Mouse (Mus musculus): ENCODE results near the gene Gba. TPM values are rescaled to one million over a fixed set of nuclear protein-coding genes. Genes with fewer than 3 reads are reported as not detected.
"Not testable (repeated sequence)": the region's sequence is repeated elsewhere in the genome, so short reads cannot be mapped to it uniquely, and the experiment has no call there.

Gene Gba
- 26.1 and 26.2 TPM in 2 replicates for polyA plus RNA-seq (2015; fragmentation: Nextera tagmentation; extraction: Ambion mirVana)

DNA sequence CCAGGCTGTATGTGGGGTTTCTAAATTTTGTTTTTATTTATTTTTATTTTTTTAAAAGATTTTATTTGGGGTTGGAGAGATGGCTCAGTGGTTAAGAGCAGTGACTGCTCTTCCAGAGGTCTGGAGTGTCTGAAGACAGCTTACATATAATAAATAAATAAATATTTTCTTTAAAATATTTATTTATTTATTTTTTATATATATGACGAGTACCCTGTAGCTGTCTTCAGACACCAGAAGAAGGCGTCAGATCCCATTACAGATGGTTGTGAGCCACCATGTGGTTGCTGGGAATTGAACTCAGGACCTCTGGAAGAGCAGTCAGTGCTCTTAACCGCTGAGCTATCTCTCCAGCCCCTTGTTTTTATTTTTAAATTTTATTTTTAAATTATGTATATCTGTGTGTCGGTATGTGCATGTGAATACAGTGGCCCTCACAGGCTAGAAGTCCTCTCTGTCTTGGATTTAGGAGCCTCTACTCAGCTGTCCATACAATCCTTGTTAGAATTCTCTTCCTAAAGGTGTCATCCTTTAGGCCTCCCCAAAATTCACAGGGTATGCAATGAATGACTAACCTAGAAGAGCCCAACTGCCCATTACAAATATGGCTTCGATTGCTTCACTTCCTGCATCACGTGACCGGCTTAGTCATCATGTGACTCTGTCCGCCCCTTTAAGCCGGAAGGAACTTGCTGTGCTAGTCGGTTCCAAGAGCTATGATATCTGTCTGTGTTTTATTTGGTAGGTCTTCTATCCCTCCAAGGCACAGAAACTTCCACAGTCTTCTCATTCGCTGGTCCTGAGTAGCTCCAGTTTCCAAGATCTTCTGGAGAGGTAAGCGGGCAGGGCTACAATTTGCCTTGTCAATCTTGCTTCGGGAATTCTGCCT lies at the start of gene Gba:
Gba (plus strand) TSS at position 676 of the 889 bp plus-strand sequence.
- WGBS (ENCODE audit: insufficient replicate concordance): 23% methylated on average over 13 of the region's 13 CpGs
- peaks cover 10% of the 10 kb centered on the region for H3K27me3 ChIP-seq
- H3K27ac ChIP-seq (replicated peaks): peak within 1 kb of the TSS; percentile 56

GRCm38 (mm10) chr3:89156951-89157350 lies 45.8 kb upstream of the Gba start:
- H3K4me3 ChIP-seq (replicated peaks): no peak overlapping the region
- 66% methylated on average over 8 of the region's 8 CpGs for WGBS (ENCODE audit: insufficient replicate concordance)
- no peaks in the 10 kb centered on the region for H3K36me3 ChIP-seq (replicated peaks)
- peaks cover 27% of the 10 kb centered on the region for H3K4me1 ChIP-seq (replicated peaks)
- no peak overlapping the region for H3K9ac ChIP-seq
- H3K27ac ChIP-seq (replicated peaks): no peak overlapping the region
- H3K9me3 ChIP-seq (replicated peaks): no peaks in the 10 kb centered on the region
- no peak for ATAC-seq (ENCODE audit: insufficient read depth)
- no peak overlapping the region for H3K4me2 ChIP-seq
- H3K27me3 ChIP-seq: peaks cover 52% of the 10 kb centered on the region

More for the DNA sequence above, at the start of gene Gba:
- peak within 1 kb of the TSS; percentile 81 for H3K4me2 ChIP-seq
- H3K4me1 ChIP-seq (replicated peaks): peaks cover 15% of the 10 kb centered on the region
- ATAC-seq (ENCODE audit: insufficient read depth): peak; percentile 77
- no peaks in the 10 kb centered on the region for H3K9me3 ChIP-seq (replicated peaks)
- H3K9ac ChIP-seq: peak within 1 kb of the TSS; percentile 59
- peak within 1 kb of the TSS; percentile 66 for H3K4me3 ChIP-seq (replicated peaks)
- peaks cover 31% of the 10 kb centered on the region for H3K36me3 ChIP-seq (replicated peaks)

DNA sequence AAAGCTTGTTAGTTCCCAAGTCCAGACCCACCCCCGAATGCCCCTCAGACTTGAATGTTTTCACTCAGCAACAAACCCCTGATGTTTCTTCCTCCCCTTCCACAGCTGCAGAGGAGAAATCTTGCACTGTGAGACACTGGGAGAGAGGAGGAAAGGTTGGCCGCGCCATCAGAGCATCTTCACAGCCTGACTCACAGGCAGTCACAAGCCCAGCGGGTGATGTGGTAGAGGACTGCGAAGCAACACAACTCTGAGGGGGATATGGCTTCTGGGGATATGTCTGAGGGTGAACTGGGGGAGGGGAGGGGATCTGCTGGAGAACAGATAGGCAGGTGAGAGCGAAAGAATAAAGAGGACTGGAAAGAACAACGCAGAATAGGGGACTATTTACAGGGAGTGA lies 44.1 kb upstream of the Gba start:
- Histone ChIP-seq H3K4me3 (replicated peaks) (no peak overlapping the region; the same call in 1 of the 2 replicates), H3K4me2 (no peak overlapping the region; the same call in 1 of the 2 replicates), H3K9ac (no peak overlapping the region), H3K9me3 (replicated peaks) (no peaks in the 10 kb centered on the region), H3K4me1 (replicated peaks) (peaks cover 19% of the 10 kb centered on the region), H3K27me3 (peaks cover 42% of the 10 kb centered on the region), H3K27ac (replicated peaks) (no peak overlapping the region), H3K36me3 (replicated peaks) (no peaks in the 10 kb centered on the region)
- 19% methylated on average over 7 of the region's 7 CpGs for WGBS (ENCODE audit: insufficient replicate concordance)
- no peak for ATAC-seq (ENCODE audit: insufficient read depth)

- no peak overlapping the region for H3K9ac ChIP-seq
- H3K36me3 ChIP-seq (replicated peaks): no peaks in the 10 kb centered on the region
- 1% methylated on average over 13 of the region's 13 CpGs for WGBS (ENCODE audit: insufficient replicate concordance)
- H3K27ac ChIP-seq (replicated peaks): no peak overlapping the region
- H3K4me2 ChIP-seq: peak overlapping the region; percentile 99
- peak overlapping the region; percentile 60 for H3K4me3 ChIP-seq (replicated peaks)
- peak; percentile 27; the same call in 1 of the 2 replicates for ATAC-seq (ENCODE audit: insufficient read depth)
- H3K27me3 ChIP-seq: peaks cover 40% of the 10 kb centered on the region
- H3K4me1 ChIP-seq (replicated peaks): peaks cover 25% of the 10 kb centered on the region
- no peaks in the 10 kb centered on the region for H3K9me3 ChIP-seq (replicated peaks)
These were observed 43.5 kb upstream of the Gba start for GRCm38 (mm10) chr3:89159211-89159610.

DNA sequence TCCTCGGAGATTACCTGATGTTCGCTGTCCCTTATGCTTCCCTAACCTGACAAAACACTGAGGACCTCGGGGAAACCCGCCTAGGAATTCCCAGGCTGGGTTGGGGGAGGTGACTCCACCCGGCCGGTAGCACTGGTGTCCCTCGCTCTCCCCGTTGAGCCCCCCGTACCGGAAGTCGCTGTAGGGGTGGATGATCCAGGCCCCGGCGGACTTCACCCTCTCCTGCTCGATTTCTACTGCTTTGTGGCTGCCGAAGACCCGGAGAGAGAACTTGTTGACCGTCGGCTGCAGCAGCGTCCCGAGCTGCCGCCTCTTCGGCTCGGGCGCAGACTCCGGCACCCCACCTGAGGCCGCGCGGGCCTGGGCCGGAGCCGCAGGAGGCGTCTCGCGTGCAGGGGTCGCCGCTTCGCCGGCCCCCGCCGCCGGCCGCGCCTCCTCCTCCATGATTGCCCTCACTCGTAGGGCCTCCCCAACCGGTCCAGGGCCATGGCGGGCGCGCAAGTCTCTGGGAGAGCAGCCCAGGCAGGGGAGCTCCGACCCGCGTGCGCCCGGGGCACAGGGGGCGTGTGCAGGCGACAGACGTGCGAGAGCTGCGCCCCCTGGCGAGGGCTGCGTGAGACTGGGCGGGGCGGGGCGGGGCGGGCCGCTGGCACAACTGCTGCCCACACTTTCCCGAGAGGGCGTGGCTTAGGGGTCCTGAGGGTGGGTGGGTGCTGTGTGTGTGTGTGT lies 42.9 kb upstream of the Gba start, which contains the start of gene Hcn3:
Hcn3 (minus strand) TSS at position 581 of the 729 bp plus-strand sequence.
- Histone ChIP-seq H3K36me3 (replicated peaks) (no peaks in the 10 kb centered on the region), H3K9ac (peak within 1 kb of the TSS; percentile 51), H3K9me3 (replicated peaks) (no peaks in the 10 kb centered on the region), H3K27ac (replicated peaks) (no peak within 1 kb of the TSS), H3K4me1 (replicated peaks) (peaks cover 28% of the 10 kb centered on the region), H3K4me2 (peak within 1 kb of the TSS; percentile 99), H3K27me3 (peaks cover 38% of the 10 kb centered on the region), H3K4me3 (replicated peaks) (peak within 1 kb of the TSS; percentile 60)
- WGBS (ENCODE audit: insufficient replicate concordance): under 1% methylated on average over 56 of the region's 66 CpGs
- ATAC-seq (ENCODE audit: insufficient read depth): peak; percentile 14; the same call in 1 of the 2 replicates

DNA sequence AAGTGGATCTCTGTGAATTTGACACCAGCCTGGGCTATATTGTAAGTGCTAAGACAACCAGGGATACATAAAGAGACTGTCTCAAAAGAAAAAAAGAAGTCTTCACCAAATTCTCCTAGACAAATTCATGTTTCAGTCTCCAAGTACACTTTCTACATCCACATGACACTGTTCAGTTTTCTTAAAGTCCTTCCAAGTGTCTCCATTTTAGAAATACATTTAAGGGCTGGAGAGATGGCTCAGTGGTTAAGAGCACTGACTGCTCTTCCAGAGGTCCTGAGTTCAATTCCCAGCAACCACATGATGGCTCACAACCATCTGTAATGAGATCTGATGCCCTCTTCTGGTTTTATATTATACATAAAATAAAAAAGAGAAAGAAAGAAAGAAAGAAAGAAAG lies 41.5 kb upstream of the Gba start:
- not testable (repeated sequence) for H3K36me3 ChIP-seq (replicated peaks); H3K27ac ChIP-seq (replicated peaks); H3K4me2 ChIP-seq; ATAC-seq (ENCODE audit: insufficient read depth); H3K9me3 ChIP-seq (replicated peaks); H3K9ac ChIP-seq; H3K4me3 ChIP-seq (replicated peaks)
- peaks cover 39% of the 10 kb centered on the region for H3K4me1 ChIP-seq (replicated peaks)
- H3K27me3 ChIP-seq: peaks cover 33% of the 10 kb centered on the region

GRCm38 (mm10) chr3:89161786-89162185 lies 40.9 kb upstream of the Gba start:
- Histone ChIP-seq H3K9ac (no peak overlapping the region), H3K9me3 (replicated peaks) (no peaks in the 10 kb centered on the region), H3K27me3 (peaks cover 32% of the 10 kb centered on the region), H3K4me1 (replicated peaks) (peaks cover 44% of the 10 kb centered on the region), H3K4me2 (no peak overlapping the region), H3K4me3 (replicated peaks) (no peak overlapping the region), H3K36me3 (replicated peaks) (peaks cover 1% of the 10 kb centered on the region), H3K27ac (replicated peaks) (no peak overlapping the region)
- 68% methylated on average over 4 of the region's 4 CpGs for WGBS (ENCODE audit: insufficient replicate concordance)
- ATAC-seq (ENCODE audit: insufficient read depth): no peak

DNA sequence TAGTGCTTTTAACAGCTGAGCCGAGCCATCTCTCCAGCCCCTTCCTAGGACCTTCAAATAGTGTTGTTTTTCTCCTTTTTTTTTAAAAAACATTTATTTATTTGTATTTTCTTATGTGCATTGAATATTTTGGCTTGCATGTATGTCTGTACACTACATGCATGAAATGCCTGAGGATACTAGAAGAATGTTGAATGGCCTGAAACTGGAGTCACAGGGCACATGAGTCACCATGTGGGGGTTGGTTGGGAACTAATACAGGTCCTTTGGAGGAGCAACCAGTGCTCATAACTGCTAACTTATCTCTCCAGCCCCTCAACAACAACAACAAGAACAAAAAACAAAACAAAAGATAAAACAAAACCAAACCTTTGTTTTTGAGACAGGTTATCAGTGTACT lies 39.6 kb upstream of the Gba start:
- Histone ChIP-seq H3K27ac (replicated peaks) (no peak overlapping the region), H3K4me1 (replicated peaks) (peaks cover 48% of the 10 kb centered on the region)

GRCm38 (mm10) chr3:89163643-89164245 lies 39.0 kb upstream of the Gba start:
- Histone ChIP-seq H3K4me1 (replicated peaks) (peaks cover 48% of the 10 kb centered on the region), H3K4me3 (replicated peaks) (peak overlapping the region; percentile 71), H3K4me2 (peak overlapping the region; percentile 77), H3K9me3 (replicated peaks) (no peaks in the 10 kb centered on the region), H3K36me3 (replicated peaks) (peaks cover 20% of the 10 kb centered on the region), H3K27ac (replicated peaks) (peak overlapping the region; percentile 89), H3K27me3 (peaks cover 13% of the 10 kb centered on the region), H3K9ac (peak overlapping the region; percentile 85)
- ATAC-seq (ENCODE audit: insufficient read depth): no peak
- 49% methylated on average over 5 of the region's 5 CpGs for WGBS (ENCODE audit: insufficient replicate concordance)

More for the DNA sequence above, 39.6 kb upstream of the Gba start:
- H3K4me3 ChIP-seq (replicated peaks): no peak overlapping the region
- peaks cover 13% of the 10 kb centered on the region for H3K36me3 ChIP-seq (replicated peaks)
- peaks cover 19% of the 10 kb centered on the region for H3K27me3 ChIP-seq
- ATAC-seq (ENCODE audit: insufficient read depth): no peak
- WGBS (ENCODE audit: insufficient replicate concordance): 60% methylated on average over 1 of the region's 1 CpGs
- no peak overlapping the region for H3K9ac ChIP-seq
- H3K9me3 ChIP-seq (replicated peaks): no peaks in the 10 kb centered on the region
- H3K4me2 ChIP-seq: no peak overlapping the region

GRCm38 (mm10) chr3:89164506-89165267 lies 38.0 kb upstream of the Gba start, which contains the start of gene Clk2:
TSS of gene Clk2 (plus strand) at chr3:89164795.
- Histone ChIP-seq H3K9me3 (replicated peaks) (no peaks in the 10 kb centered on the region), H3K9ac (peak within 1 kb of the TSS; percentile 85), H3K4me3 (replicated peaks) (peak within 1 kb of the TSS; percentile 71), H3K4me2 (peak within 1 kb of the TSS; percentile 77), H3K4me1 (replicated peaks) (peaks cover 39% of the 10 kb centered on the region), H3K36me3 (replicated peaks) (peaks cover 29% of the 10 kb centered on the region), H3K27ac (replicated peaks) (peak within 1 kb of the TSS; percentile 89), H3K27me3 (peaks cover 4% of the 10 kb centered on the region)
- ATAC-seq (ENCODE audit: insufficient read depth): peak; percentile 98
- under 1% methylated on average over 78 of the region's 79 CpGs for WGBS (ENCODE audit: insufficient replicate concordance)

All from liver, embryonic 15.5 days (tissue).